Mouse (Mus musculus): Measurements from ENCODE around the gene Clec16a.

Gene Clec16a

GRCm38 (mm10) chr16:10676461-10677066 is 131.4 kb downstream of the Clec16a start:
- DNase-seq (ENCODE audit: low spot score) = no peak

- DNase-seq (ENCODE audit: low spot score) = no peak
These were observed 137.4 kb downstream of the Clec16a start for GRCm38 (mm10) chr16:10682521-10682920.

GRCm38 (mm10) chr16:10683193-10684000 is 138.3 kb downstream of the Clec16a start:
- DNase-seq (ENCODE audit: low spot score) = no peak

- peak; percentile 36 for DNase-seq (ENCODE audit: low spot score)
These were observed 144.7 kb downstream of the Clec16a start for GRCm38 (mm10) chr16:10689748-10690318.

GRCm38 (mm10) chr16:10690442-10690841 is 145.3 kb downstream of the Clec16a start:
- DNase-seq (ENCODE audit: low spot score) = no peak

- DNase-seq (ENCODE audit: low spot score) = no peak
These were observed 146.6 kb downstream of the Clec16a start for GRCm38 (mm10) chr16:10691705-10692104.

GRCm38 (mm10) chr16:10692848-10693247 is 147.7 kb downstream of the Clec16a start:
- no peak for DNase-seq (ENCODE audit: low spot score)

GRCm38 (mm10) chr16:10693424-10693823 is 148.3 kb downstream of the Clec16a start:
- DNase-seq (ENCODE audit: low spot score) = no peak

- DNase-seq (ENCODE audit: low spot score) = no peak
These were observed 149.3 kb downstream of the Clec16a start for GRCm38 (mm10) chr16:10694414-10694851.

GRCm38 (mm10) chr16:10697861-10698659 is 152.9 kb downstream of the Clec16a start:
- DNase-seq (ENCODE audit: low spot score) = no peak

- no peak for DNase-seq (ENCODE audit: low spot score)
These were observed 154.2 kb downstream of the Clec16a start for GRCm38 (mm10) chr16:10699316-10699715.

- no peak for DNase-seq (ENCODE audit: low spot score)
These were observed 155.0 kb downstream of the Clec16a start for GRCm38 (mm10) chr16:10700160-10700559.

- no peak for DNase-seq (ENCODE audit: low spot score)
These were observed 157.3 kb downstream of the Clec16a start for GRCm38 (mm10) chr16:10702399-10702798.

GRCm38 (mm10) chr16:10703932-10704331 is 158.8 kb downstream of the Clec16a start:
- no peak for DNase-seq (ENCODE audit: low spot score)

- no peak for DNase-seq (ENCODE audit: low spot score)
These were observed 160.3 kb downstream of the Clec16a start for GRCm38 (mm10) chr16:10705396-10705795.

GRCm38 (mm10) chr16:10711524-10711923 is 166.4 kb downstream of the Clec16a start:
- DNase-seq (ENCODE audit: low spot score) = no peak

GRCm38 (mm10) chr16:10713041-10713440 is 167.9 kb downstream of the Clec16a start:
- DNase-seq (ENCODE audit: low spot score) = no peak

- DNase-seq (ENCODE audit: low spot score) = peak; percentile 47
These were observed 168.5 kb downstream of the Clec16a start for GRCm38 (mm10) chr16:10713441-10714239.

- DNase-seq (ENCODE audit: low spot score) = no peak
These were observed 170.1 kb downstream of the Clec16a start for GRCm38 (mm10) chr16:10715211-10715610.

GRCm38 (mm10) chr16:10715632-10716031 is 170.5 kb downstream of the Clec16a start:
- DNase-seq (ENCODE audit: low spot score) = no peak

- DNase-seq (ENCODE audit: low spot score) = no peak
These were observed 171.6 kb downstream of the Clec16a start for GRCm38 (mm10) chr16:10716696-10717095.
